Mouse (Mus musculus) lung, embryonic 15.5 days (tissue): Measurements from ENCODE around the gene Tulp1. TPM values are rescaled to one million over a fixed set of nuclear protein-coding genes. Genes with fewer than 3 reads are reported as not detected.
"Not testable (repeated sequence)": the region's sequence is repeated elsewhere in the genome, so short reads cannot be mapped to it uniquely, and the experiment has no call there.

Source experiments
- ATAC-seq: fragments of 200-750 bp; cut with Nextera tagmentation; 2 replicates; pipeline ENCODE4 v1.8.0; 2017; ENCODE audit warnings: moderate number of reproducible peaks, borderline replicate concordance; ENCODE audit not compliant: low FRiP score, low TSS enrichment; ENCODE audit errors: extremely low read depth
- H3K27ac ChIP-seq: fragments of 300-500 bp; sonication (generic); 2 replicates; pipeline ENCODE4 v1.5.1; 2015; ENCODE audit warnings: moderate library complexity, mild to moderate bottlenecking, inconsistent platforms
- H3K27me3 ChIP-seq: fragments of 300-500 bp; sonication (generic); 2 replicates; pipeline ENCODE4 v1.6.1; 2015; ENCODE audit warnings: inconsistent platforms
- H3K36me3 ChIP-seq: fragments of 300-500 bp; sonication (generic); 2 replicates; pipeline ENCODE4 v1.6.1; 2015; ENCODE audit warnings: inconsistent platforms
- H3K4me1 ChIP-seq: fragments of 300-500 bp; sonication (generic); 2 replicates; pipeline ENCODE4 v1.6.1; 2015; ENCODE audit warnings: inconsistent platforms
- H3K4me2 ChIP-seq: fragments of 300-500 bp; sonication (generic); 2 replicates; pipeline ENCODE4 v1.6.1; 2015; ENCODE audit warnings: inconsistent platforms, mild to moderate bottlenecking, moderate library complexity
- H3K4me3 ChIP-seq: fragments of 300-500 bp; sonication (generic); 2 replicates; pipeline ENCODE4 v1.5.1; 2015; ENCODE audit warnings: mild to moderate bottlenecking, inconsistent platforms
- H3K9ac ChIP-seq: fragments of 300-500 bp; sonication (generic); 2 replicates; pipeline ENCODE4 v1.6.1; 2015; ENCODE audit warnings: inconsistent platforms
- H3K9me3 ChIP-seq: fragments of 300-500 bp; sonication (generic); 2 replicates; pipeline ENCODE4 v1.6.1; 2016; ENCODE audit warnings: inconsistent platforms
- WGBS: fragments of 180-500 bp; shearing (Covaris S2); methylation state at CpG from one replicate; pipeline ENCODE4 v1.1.7; 2015; 5-methylcytosine and 5-hydroxymethylcytosine counted together
- polyA plus RNA-seq: library from polyadenylated mRNA; unstranded; fragments of >200 nt; fragmentation: Nextera tagmentation; extraction: Ambion mirVana; gene quantifications from 2 replicates; pipeline ENCODE4 v1.2.1, GENCODE M21; 2015

Gene Tulp1
- 6.0 and 6.2 TPM in 2 replicates for polyA plus RNA-seq

GRCm38 (mm10) chr17:28365122-28365521, at the start of gene Tulp1:
Tulp1 (minus strand) TSS chr17:28365222.
- no peak for ATAC-seq
- Histone ChIP-seq H3K4me1 (peaks cover 35% of the 10 kb centered on the region), H3K36me3 (no peaks in the 10 kb centered on the region), H3K9me3 (no peaks in the 10 kb centered on the region), H3K27me3 (peaks cover 39% of the 10 kb centered on the region), H3K27ac (no peak within 1 kb of the TSS), H3K9ac (peak within 1 kb of the TSS; percentile 8; the same call in 1 of the 2 replicates), H3K4me2 (peak within 1 kb of the TSS; percentile 53), H3K4me3 (peak within 1 kb of the TSS; percentile 18)
- WGBS: 54% methylated on average over 8 of the region's 8 CpGs

GRCm38 (mm10) chr17:28411381-28411960, 46.4 kb upstream of the Tulp1 start:
- no peaks in the 10 kb centered on the region for H3K9me3 ChIP-seq
- 72% methylated on average over 10 of the region's 10 CpGs for WGBS
- no peak for ATAC-seq
- H3K4me3 ChIP-seq: no peak overlapping the region
- no peaks in the 10 kb centered on the region for H3K27me3 ChIP-seq
- no peak overlapping the region for H3K9ac ChIP-seq
- H3K4me2 ChIP-seq: no peak overlapping the region
- peaks cover 12% of the 10 kb centered on the region for H3K36me3 ChIP-seq
- no peaks in the 10 kb centered on the region for H3K4me1 ChIP-seq
- H3K27ac ChIP-seq: peak overlapping the region; percentile 61; the same call in 1 of the 2 replicates

- Histone ChIP-seq H3K9ac (no peak overlapping the region), H3K4me3 (no peak overlapping the region), H3K4me1 (no peaks in the 10 kb centered on the region), H3K9me3 (no peaks in the 10 kb centered on the region), H3K27ac (no peak overlapping the region), H3K27me3 (no peaks in the 10 kb centered on the region), H3K4me2 (no peak overlapping the region), H3K36me3 (peaks cover 15% of the 10 kb centered on the region)
- ATAC-seq: no peak
- WGBS: 82% methylated on average over 4 of the region's 4 CpGs
Observed at GRCm38 (mm10) chr17:28410731-28411130, 45.7 kb upstream of the Tulp1 start.

GRCm38 (mm10) chr17:28408251-28408918, 43.4 kb upstream of the Tulp1 start:
- Histone ChIP-seq H3K27ac (no peak overlapping the region), H3K27me3 (no peaks in the 10 kb centered on the region), H3K9me3 (no peaks in the 10 kb centered on the region), H3K9ac (no peak overlapping the region), H3K36me3 (peaks cover 12% of the 10 kb centered on the region; the same call in 1 of the 2 replicates), H3K4me3 (no peak overlapping the region), H3K4me2 (no peak overlapping the region), H3K4me1 (no peaks in the 10 kb centered on the region)
- WGBS: 75% methylated on average over 5 of the region's 5 CpGs
- ATAC-seq: no peak

GRCm38 (mm10) chr17:28407418-28408250, 42.6 kb upstream of the Tulp1 start:
- Histone ChIP-seq H3K36me3 (peaks cover 8% of the 10 kb centered on the region; the same call in 1 of the 2 replicates), H3K4me3 (no peak overlapping the region), H3K4me2 (no peak overlapping the region), H3K27ac (no peak overlapping the region), H3K9ac (no peak overlapping the region), H3K27me3 (no peaks in the 10 kb centered on the region), H3K4me1 (no peaks in the 10 kb centered on the region), H3K9me3 (no peaks in the 10 kb centered on the region)
- peak; percentile 59; the same call in 1 of the 2 replicates for ATAC-seq
- WGBS: 34% methylated on average over 15 of the region's 15 CpGs

GRCm38 (mm10) chr17:28406471-28406870, 41.4 kb upstream of the Tulp1 start:
- H3K9ac ChIP-seq: no peak overlapping the region
- no peaks in the 10 kb centered on the region for H3K9me3 ChIP-seq
- ATAC-seq: no peak
- H3K4me2 ChIP-seq: no peak overlapping the region
- H3K27ac ChIP-seq: no peak overlapping the region
- H3K36me3 ChIP-seq: peaks cover 13% of the 10 kb centered on the region; the same call in 1 of the 2 replicates
- no peak overlapping the region for H3K4me3 ChIP-seq
- H3K27me3 ChIP-seq: no peaks in the 10 kb centered on the region
- 82% methylated on average over 7 of the region's 7 CpGs for WGBS
- no peaks in the 10 kb centered on the region for H3K4me1 ChIP-seq

- H3K9me3 ChIP-seq, H3K4me1 ChIP-seq, H3K4me3 ChIP-seq, H3K27me3 ChIP-seq, H3K9ac ChIP-seq, H3K27ac ChIP-seq, H3K4me2 ChIP-seq, ATAC-seq: not testable (repeated sequence)
- 97% methylated on average over 2 of the region's 2 CpGs for WGBS
- peaks cover 19% of the 10 kb centered on the region; the same call in 1 of the 2 replicates for H3K36me3 ChIP-seq
Observed at GRCm38 (mm10) chr17:28404745-28405144, 39.7 kb upstream of the Tulp1 start.

- H3K9ac ChIP-seq: no peak overlapping the region
- peaks cover 19% of the 10 kb centered on the region; the same call in 1 of the 2 replicates for H3K36me3 ChIP-seq
- no peak overlapping the region for H3K27ac ChIP-seq
- 97% methylated on average over 11 of the region's 11 CpGs for WGBS
- H3K9me3 ChIP-seq: no peaks in the 10 kb centered on the region
- no peaks in the 10 kb centered on the region for H3K4me1 ChIP-seq
- no peak overlapping the region for H3K4me2 ChIP-seq
- ATAC-seq: no peak
- H3K4me3 ChIP-seq: no peak overlapping the region
- H3K27me3 ChIP-seq: no peaks in the 10 kb centered on the region
Observed at GRCm38 (mm10) chr17:28404301-28404700, 39.3 kb upstream of the Tulp1 start.

- 69% methylated on average over 7 of the region's 7 CpGs for WGBS
- no peaks in the 10 kb centered on the region for H3K27me3 ChIP-seq
- H3K9me3 ChIP-seq: no peaks in the 10 kb centered on the region
- no peak overlapping the region for H3K9ac ChIP-seq
- H3K4me3 ChIP-seq: no peak overlapping the region
- H3K27ac ChIP-seq: no peak overlapping the region
- H3K4me2 ChIP-seq: no peak overlapping the region
- no peak for ATAC-seq
- 0 out of 2 replicates have a peak, but pooled peaks cover 8% of the 10 kb centered on the region for H3K4me1 ChIP-seq
- H3K36me3 ChIP-seq: peaks cover 4% of the 10 kb centered on the region; the same call in 1 of the 2 replicates
Observed at GRCm38 (mm10) chr17:28394994-28395393, 30.0 kb upstream of the Tulp1 start.

GRCm38 (mm10) chr17:28394051-28394765, 29.2 kb upstream of the Tulp1 start:
- Histone ChIP-seq H3K9ac (no peak overlapping the region), H3K27me3 (peaks cover 2% of the 10 kb centered on the region; the same call in 1 of the 2 replicates), H3K27ac (no peak overlapping the region), H3K4me2 (no peak overlapping the region), H3K4me3 (no peak overlapping the region), H3K9me3 (no peaks in the 10 kb centered on the region), H3K36me3 (peaks cover 4% of the 10 kb centered on the region; the same call in 1 of the 2 replicates), H3K4me1 (0 out of 2 replicates have a peak, but pooled peaks cover 8% of the 10 kb centered on the region)
- WGBS: 70% methylated on average over 15 of the region's 15 CpGs
- no peak for ATAC-seq
